Mouse (Mus musculus): ENCODE measurements at regions not wholly inside any gene's neighbourhood (a gene's known extent, or its start where the extent isn't known, plus 50 kb on each side); places are given as distances from the start of the nearest gene placed in this dataset.

DNA sequence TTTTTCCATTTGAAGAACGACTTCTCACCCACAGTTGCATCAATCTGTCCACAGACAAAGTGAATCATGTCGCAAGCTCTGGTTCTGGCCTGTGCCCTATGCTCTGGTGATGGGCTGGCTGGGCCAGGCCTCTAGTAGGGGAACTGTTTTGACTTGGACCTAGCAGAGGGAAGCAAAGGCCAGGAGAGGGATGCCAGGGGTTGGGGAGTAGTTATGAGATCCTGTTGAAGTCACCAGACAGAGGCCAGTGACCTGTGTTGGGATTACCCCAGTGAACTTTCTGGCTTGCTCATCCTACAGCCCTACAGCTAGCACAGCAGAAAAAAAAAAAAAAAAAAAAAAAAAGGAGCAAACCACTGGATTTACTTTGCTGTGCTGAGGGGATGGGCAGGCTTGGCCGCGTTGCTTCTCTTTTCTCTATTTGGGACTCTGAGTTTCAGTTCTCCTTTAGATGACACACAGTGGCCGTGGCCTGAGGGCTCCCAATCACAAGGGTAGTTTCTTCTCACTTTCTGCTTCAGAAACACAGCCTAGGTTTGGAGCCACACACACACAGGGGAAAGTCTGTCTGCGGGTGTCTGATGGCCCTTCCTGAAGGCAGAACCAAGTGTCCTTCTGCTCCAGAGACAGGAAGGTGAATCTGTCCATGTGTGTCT is 228.2 kb downstream of the Uaca start:
- no peak for TF ChIP-seq CTCF (IDR thresholded peaks at IDR 0.05; ENCODE audit: low read depth, low read length)
- no peak for TF ChIP-seq GATA2 (IDR thresholded peaks at IDR 0.05; ENCODE audit: borderline replicate concordance, low read depth, low read length)
